Comparison of ENCODE assay signal across 8 mouse cellular contexts in the genomic region with DNA sequence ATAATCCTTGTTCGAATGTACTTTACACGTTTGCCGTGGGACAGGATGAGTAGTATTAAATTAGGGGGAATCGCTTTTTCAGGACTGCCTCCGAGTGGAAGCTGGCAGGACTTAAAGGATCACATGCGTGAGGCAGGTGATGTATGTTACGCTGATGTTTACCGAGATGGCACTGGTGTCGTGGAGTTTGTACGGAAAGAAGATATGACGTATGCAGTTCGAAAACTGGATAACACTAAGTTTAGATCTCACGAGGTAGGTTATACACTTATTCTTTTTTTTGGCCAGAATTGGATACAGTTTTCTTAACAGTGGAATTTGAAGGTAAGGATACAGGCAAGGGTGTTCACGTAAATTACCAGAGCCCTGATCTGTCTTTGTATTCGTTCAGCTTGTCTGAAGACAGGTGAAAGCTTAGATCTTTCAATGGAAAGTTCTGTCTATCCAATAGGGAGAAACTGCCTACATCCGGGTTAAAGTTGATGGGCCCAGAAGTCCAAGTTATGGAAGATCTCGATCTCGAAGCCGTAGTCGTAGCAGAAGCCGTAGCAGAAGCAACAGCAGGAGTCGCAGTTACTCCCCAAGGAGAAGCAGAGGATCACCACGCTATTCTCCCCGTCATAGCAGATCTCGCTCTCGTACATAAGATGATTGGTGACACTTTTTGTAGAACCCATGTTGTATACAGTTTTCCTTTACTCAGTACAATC. TPM values are rescaled to one million over a fixed set of nuclear protein-coding genes. Genes with fewer than 3 reads are reported as not detected.
DNase-seq lines count a peak whose midpoint lies in the region; ATAC-seq and TF ChIP-seq lines count a peak whose summit lies in the region.

No protein-coding gene starts in this region.

- peak overlapping the region; percentile 69 for H3K4me3 ChIP-seq in neural tube, embryonic 11.5 days (ENCODE audit: low read depth, low read length)
- H3K4me3 ChIP-seq in brown adipose tissue, adult 24 weeks (ENCODE audit: insufficient read depth, low read depth, low read length): peak overlapping the region; percentile 95
- H3K4me3 ChIP-seq in hindbrain, embryonic 16.5 days (ENCODE audit: low read length): peak overlapping the region; percentile 97
- H3K4me3 ChIP-seq in myocyte: peak overlapping the region; percentile 91

- peak overlapping the region; percentile 86 for H3K4me2 ChIP-seq in neural tube, embryonic 11.5 days (ENCODE audit: low read depth)
- peak overlapping the region; percentile 75 for H3K4me2 ChIP-seq in hindbrain, embryonic 16.5 days (ENCODE audit: low read length)
- H3K4me2 ChIP-seq in myocyte (ENCODE audit: low read depth): peak overlapping the region; percentile 89

- no peak for ATAC-seq in neural tube, embryonic 11.5 days (ENCODE audit: insufficient read depth, low FRiP score, low TSS enrichment)
- no peak for ATAC-seq in hindbrain, embryonic 16.5 days
- ATAC-seq in cerebellum, adult (ENCODE audit: insufficient number of reproducible peaks, low FRiP score, low TSS enrichment): no peak

- peaks cover 6% of the 10 kb centered on the region for H3K36me3 ChIP-seq in neural tube, embryonic 11.5 days (ENCODE audit: control insufficient read depth, insufficient read depth, low read length)
- H3K36me3 ChIP-seq in hindbrain, embryonic 16.5 days (ENCODE audit: control insufficient read depth, insufficient read depth, low read length): peaks cover 12% of the 10 kb centered on the region
- H3K36me3 ChIP-seq in myocyte (ENCODE audit: control insufficient read depth, insufficient read depth): peaks cover 49% of the 10 kb centered on the region

- DNase-seq in neural tube, embryonic 11.5 days (ENCODE audit: low spot score): no peak
- DNase-seq in neural tube, embryonic 10.5 days (ENCODE audit: extremely low spot score, low spot score): no peak
- DNase-seq in layer of hippocampus, adult 11-12 months (ENCODE audit: low spot score): no peak
- DNase-seq in gastrocnemius, postnatal 36 days: no peak

- no peak for TF ChIP-seq POLR2A in myocyte (IDR thresholded peaks at IDR 0.05; ENCODE audit: insufficient read length, low read depth)

- H3ac ChIP-seq in myocyte (ENCODE audit: control insufficient read depth, insufficient read length): peak overlapping the region; percentile 99

- no peak overlapping the region for H3K27ac ChIP-seq in neural tube, embryonic 11.5 days (ENCODE audit: low read depth, low read length)
- no peak overlapping the region for H3K27ac ChIP-seq in brown adipose tissue, adult 24 weeks (replicated peaks; ENCODE audit: low read depth, low read length)
- H3K27ac ChIP-seq in hindbrain, embryonic 16.5 days (ENCODE audit: low read depth, low read length): no peak overlapping the region

- no peaks in the 10 kb centered on the region for H3K9me3 ChIP-seq in neural tube, embryonic 11.5 days (ENCODE audit: control insufficient read depth, low read length)
- no peaks in the 10 kb centered on the region for H3K9me3 ChIP-seq in hindbrain, embryonic 16.5 days (ENCODE audit: control insufficient read depth, low read length)

- 33% methylated on average over 26 of the region's 26 CpGs for WGBS in neural tube, embryonic 11.5 days
- WGBS in hindbrain, embryonic 16.5 days: 14% methylated on average over 26 of the region's 26 CpGs

- H3K9ac ChIP-seq in neural tube, embryonic 11.5 days (ENCODE audit: low read length): peak overlapping the region; percentile 89
- peak overlapping the region; percentile 100 for H3K9ac ChIP-seq in hindbrain, embryonic 16.5 days (ENCODE audit: low read depth, low read length)

- no peaks in the 10 kb centered on the region for H3K27me3 ChIP-seq in neural tube, embryonic 11.5 days (ENCODE audit: control insufficient read depth, insufficient read depth, low read length)
- H3K27me3 ChIP-seq in hindbrain, embryonic 16.5 days (replicated peaks; ENCODE audit: control insufficient read depth, insufficient read depth, low read length): no peaks in the 10 kb centered on the region
- no peaks in the 10 kb centered on the region for H3K27me3 ChIP-seq in myocyte (ENCODE audit: control insufficient read depth, insufficient read depth, insufficient read length)

- H3K4me1 ChIP-seq in neural tube, embryonic 11.5 days (ENCODE audit: control insufficient read depth, insufficient read depth, low read length): peaks cover 25% of the 10 kb centered on the region
- H3K4me1 ChIP-seq in brown adipose tissue, adult 24 weeks (ENCODE audit: control insufficient read depth, insufficient read depth, insufficient read length, low read length): 0 out of 2 replicates have a peak, but pooled peaks cover 2% of the 10 kb centered on the region
- peaks cover 35% of the 10 kb centered on the region for H3K4me1 ChIP-seq in hindbrain, embryonic 16.5 days (ENCODE audit: control insufficient read depth, insufficient read depth, low read depth, low read length)

- H3K79me2 ChIP-seq in myocyte (ENCODE audit: control insufficient read depth, insufficient read depth): peaks cover 55% of the 10 kb centered on the region

- intact Hi-C loops in gastrocnemius, postnatal 36 days (cut with DNase I): no loop called here

TF ChIP-seq in myocyte, 11 proteins besides CTCF, POLR2A, EP300 and RAD21:
- TF ChIP-seq TCF3 (IDR thresholded peaks at IDR 0.05; ENCODE audit: insufficient read length, low read depth): no peak
- TF ChIP-seq POLR2AphosphoS2 (IDR thresholded peaks at IDR 0.05; ENCODE audit: insufficient read length, low read depth): peak; percentile 21

RNA-seq across cellular contexts. Expression of a gene that starts 1.9 kb away (rescaled TPM):
- 488 and 497 TPM in 2 replicates for polyA plus RNA-seq in neural tube, embryonic 11.5 days (2014; fragmentation: Nextera tagmentation; extraction: Ambion mirVana)
- polyA plus RNA-seq in brown adipose tissue, adult 24 weeks (2012; ENCODE audit: insufficient read depth, insufficient read length, missing spikeins): 52.3 and 109 TPM in 2 replicates
- 168 and 190 TPM in 2 replicates for polyA plus RNA-seq in hindbrain, embryonic 16.5 days (2015; fragmentation: Nextera tagmentation; extraction: Ambion mirVana)
- polyA plus RNA-seq in myocyte (2012; fragmentation: generic; extraction: Trizol): 69.9 TPM
- total RNA-seq in gastrocnemius, postnatal 36 days (2021): 10 to 100 TPM; 54.4 to 60.2 TPM

RNA-seq across cellular contexts. Expression of a gene that starts 19.0 kb away (rescaled TPM):
- 76.2 and 78.4 TPM in 2 replicates for polyA plus RNA-seq in neural tube, embryonic 11.5 days (2014; fragmentation: Nextera tagmentation; extraction: Ambion mirVana)
- 17.3 and 19.7 TPM in 2 replicates for polyA plus RNA-seq in brown adipose tissue, adult 24 weeks (2012; ENCODE audit: insufficient read depth, insufficient read length, missing spikeins)
- 32.3 and 38.9 TPM in 2 replicates for polyA plus RNA-seq in hindbrain, embryonic 16.5 days (2015; fragmentation: Nextera tagmentation; extraction: Ambion mirVana)
- 17.7 TPM for polyA plus RNA-seq in myocyte (2012; fragmentation: generic; extraction: Trizol)
- total RNA-seq in gastrocnemius, postnatal 36 days (2021): 10 to 100 TPM; 50.0 to 71.2 TPM

RNA-seq across cellular contexts. Expression of a gene that starts 48.7 kb away (rescaled TPM):
- 18.2 and 21.3 TPM in 2 replicates for polyA plus RNA-seq in neural tube, embryonic 11.5 days (2014; fragmentation: Nextera tagmentation; extraction: Ambion mirVana)
- polyA plus RNA-seq in brown adipose tissue, adult 24 weeks (2012; ENCODE audit: insufficient read depth, insufficient read length, missing spikeins): 7.3 and 15.9 TPM in 2 replicates
- polyA plus RNA-seq in hindbrain, embryonic 16.5 days (2015; fragmentation: Nextera tagmentation; extraction: Ambion mirVana): 29.9 and 41.3 TPM in 2 replicates
- polyA plus RNA-seq in myocyte (2012; fragmentation: generic; extraction: Trizol): 40.8 TPM
- total RNA-seq in gastrocnemius, postnatal 36 days (2021): 10 to 100 TPM; 80.3 to 96.9 TPM
